Mouse (Mus musculus) forebrain, embryonic 15.5 days (tissue): ENCODE data around the gene Abtb2. TPM values are rescaled to one million over a fixed set of nuclear protein-coding genes. Genes with fewer than 3 reads are reported as not detected.

Experiments used
- ATAC-seq: fragments of 200-750 bp; cut with Nextera tagmentation; replicated peaks from 2 replicates; pipeline ENCODE4 v1.8.0; 2017; ENCODE audit warnings: mild to moderate bottlenecking, moderate TSS enrichment, moderate library complexity
- H3K27ac ChIP-seq: fragments of 300-500 bp; sonication (generic); replicated peaks from 2 replicates; pipeline ENCODE4 v1.5.1; 2015; ENCODE audit warnings: mild to moderate bottlenecking, inconsistent platforms
- H3K27me3 ChIP-seq: fragments of 300-500 bp; sonication (generic); 2 replicates; pipeline ENCODE4 v1.6.1; 2015; ENCODE audit warnings: inconsistent platforms
- H3K36me3 ChIP-seq: fragments of 300-500 bp; sonication (generic); 2 replicates; pipeline ENCODE4 v1.6.1; 2015; ENCODE audit warnings: mild to moderate bottlenecking, inconsistent platforms
- H3K4me1 ChIP-seq: fragments of 300-500 bp; sonication (generic); 2 replicates; pipeline ENCODE4 v1.6.1; 2015; ENCODE audit warnings: inconsistent platforms
- H3K4me2 ChIP-seq: fragments of 300-500 bp; sonication (generic); replicated peaks from 2 replicates; pipeline ENCODE4 v1.6.1; 2015; ENCODE audit warnings: mild to moderate bottlenecking, inconsistent platforms
- H3K4me3 ChIP-seq: fragments of 300-500 bp; sonication (generic); 2 replicates; pipeline ENCODE4 v1.5.1; 2015; ENCODE audit warnings: mild to moderate bottlenecking, inconsistent platforms
- H3K9ac ChIP-seq: fragments of 300-500 bp; sonication (generic); replicated peaks from 2 replicates; pipeline ENCODE4 v1.6.1; 2015; ENCODE audit warnings: mild to moderate bottlenecking, inconsistent platforms
- H3K9me3 ChIP-seq: fragments of 300-500 bp; sonication (generic); 2 replicates; pipeline ENCODE4 v1.6.1; 2016; ENCODE audit warnings: inconsistent platforms
- WGBS: fragments of 180-500 bp; shearing (Covaris S2); methylation state at CpG from one replicate; pipeline ENCODE4 v1.1.7; 2015; ENCODE audit warnings: mixed read lengths; 5-methylcytosine and 5-hydroxymethylcytosine counted together
- polyA plus RNA-seq: library from polyadenylated mRNA; unstranded; fragments of >200 nt; fragmentation: Nextera tagmentation; extraction: Ambion mirVana; gene quantifications from 2 replicates; pipeline ENCODE4 v1.2.1, GENCODE M21; 2015

Abtb2 gene
- polyA plus RNA-seq, 1 experiment from 2014 or later, result 7.4 TPM

GRCm38 (mm10) chr2:103629956-103630355 is 63.8 kb downstream of the Abtb2 start:
- Histone ChIP-seq H3K36me3 (no peaks in the 10 kb centered on the region), H3K27me3 (no peaks in the 10 kb centered on the region), H3K4me3 (no peak overlapping the region), H3K9ac (no peak overlapping the region), H3K9me3 (no peaks in the 10 kb centered on the region), H3K27ac (no peak overlapping the region), H3K4me1 (peaks cover 9% of the 10 kb centered on the region), H3K4me2 (no peak overlapping the region)
- ATAC-seq, result no peak
- WGBS, result 57% methylated on average over 5 of the region's 5 CpGs

GRCm38 (mm10) chr2:103631293-103631717 is 65.2 kb downstream of the Abtb2 start:
- no peaks in the 10 kb centered on the region for H3K36me3 ChIP-seq
- 83% methylated on average over 7 of the region's 7 CpGs for WGBS
- no peak for ATAC-seq
- no peaks in the 10 kb centered on the region for H3K9me3 ChIP-seq
- H3K9ac ChIP-seq, result no peak overlapping the region
- H3K4me2 ChIP-seq, result no peak overlapping the region
- no peaks in the 10 kb centered on the region for H3K4me1 ChIP-seq
- no peak overlapping the region for H3K4me3 ChIP-seq
- no peaks in the 10 kb centered on the region for H3K27me3 ChIP-seq
- no peak overlapping the region for H3K27ac ChIP-seq

GRCm38 (mm10) chr2:103632136-103632925 is 66.2 kb downstream of the Abtb2 start:
- 77% methylated on average over 6 of the region's 6 CpGs for WGBS
- H3K9me3 ChIP-seq, result no peaks in the 10 kb centered on the region

GRCm38 (mm10) chr2:103632926-103633250 is 66.8 kb downstream of the Abtb2 start:
- Histone ChIP-seq H3K27me3 (no peaks in the 10 kb centered on the region), H3K4me3 (no peak overlapping the region), H3K36me3 (no peaks in the 10 kb centered on the region), H3K4me2 (no peak overlapping the region), H3K4me1 (no peaks in the 10 kb centered on the region; the same call in 1 of the 2 replicates), H3K9ac (no peak overlapping the region), H3K9me3 (no peaks in the 10 kb centered on the region), H3K27ac (no peak overlapping the region)
- no peak for ATAC-seq
- 84% methylated on average over 2 of the region's 2 CpGs for WGBS

More at GRCm38 (mm10) chr2:103632136-103632925, 66.2 kb downstream of the Abtb2 start:
- ATAC-seq, result no peak
- H3K27me3 ChIP-seq, result no peaks in the 10 kb centered on the region
- no peak overlapping the region for H3K4me3 ChIP-seq
- no peak overlapping the region for H3K4me2 ChIP-seq
- no peak overlapping the region for H3K9ac ChIP-seq
- H3K27ac ChIP-seq, result no peak overlapping the region
- no peaks in the 10 kb centered on the region; the same call in 1 of the 2 replicates for H3K4me1 ChIP-seq
- no peaks in the 10 kb centered on the region for H3K36me3 ChIP-seq

GRCm38 (mm10) chr2:103635731-103636487 is 69.8 kb downstream of the Abtb2 start:
- 84% methylated on average over 3 of the region's 3 CpGs for WGBS
- Histone ChIP-seq H3K9me3 (no peaks in the 10 kb centered on the region), H3K4me3 (no peak overlapping the region), H3K36me3 (no peaks in the 10 kb centered on the region), H3K27me3 (no peaks in the 10 kb centered on the region), H3K4me1 (no peaks in the 10 kb centered on the region; the same call in 1 of the 2 replicates), H3K27ac (no peak overlapping the region), H3K4me2 (no peak overlapping the region), H3K9ac (no peak overlapping the region)
- no peak for ATAC-seq

GRCm38 (mm10) chr2:103637385-103637784 is 71.3 kb downstream of the Abtb2 start:
- Histone ChIP-seq H3K27me3 (no peaks in the 10 kb centered on the region), H3K27ac (no peak overlapping the region; the same call in 1 of the 2 replicates)

GRCm38 (mm10) chr2:103637943-103638342 is 71.8 kb downstream of the Abtb2 start:
- Histone ChIP-seq H3K27ac (no peak overlapping the region), H3K4me2 (no peak overlapping the region), H3K27me3 (no peaks in the 10 kb centered on the region), H3K9me3 (no peaks in the 10 kb centered on the region), H3K4me1 (no peaks in the 10 kb centered on the region; the same call in 1 of the 2 replicates), H3K36me3 (no peaks in the 10 kb centered on the region), H3K9ac (no peak overlapping the region), H3K4me3 (no peak overlapping the region)
- no peak for ATAC-seq
- 95% methylated on average over 5 of the region's 5 CpGs for WGBS

More at GRCm38 (mm10) chr2:103637385-103637784, 71.3 kb downstream of the Abtb2 start:
- peak; percentile 65; the same call in 1 of the 2 replicates for ATAC-seq
- H3K4me3 ChIP-seq, result no peak overlapping the region
- no peaks in the 10 kb centered on the region; the same call in 1 of the 2 replicates for H3K4me1 ChIP-seq
- no peak overlapping the region for H3K9ac ChIP-seq
- WGBS, result 62% methylated on average over 1 of the region's 1 CpGs
- no peaks in the 10 kb centered on the region for H3K36me3 ChIP-seq
- H3K9me3 ChIP-seq, result no peaks in the 10 kb centered on the region
- H3K4me2 ChIP-seq, result no peak overlapping the region

GRCm38 (mm10) chr2:103639701-103640100 is 73.6 kb downstream of the Abtb2 start:
- H3K9ac ChIP-seq, result no peak overlapping the region
- H3K4me1 ChIP-seq, result peaks cover 16% of the 10 kb centered on the region
- H3K4me3 ChIP-seq, result no peak overlapping the region
- no peak overlapping the region for H3K4me2 ChIP-seq
- H3K27me3 ChIP-seq, result no peaks in the 10 kb centered on the region
- no peak overlapping the region for H3K27ac ChIP-seq
- no peaks in the 10 kb centered on the region for H3K36me3 ChIP-seq
- no peak for ATAC-seq
- 37% methylated on average over 2 of the region's 2 CpGs for WGBS
- no peaks in the 10 kb centered on the region for H3K9me3 ChIP-seq

GRCm38 (mm10) chr2:103640861-103641260 is 74.8 kb downstream of the Abtb2 start:
- H3K9me3 ChIP-seq, result no peaks in the 10 kb centered on the region
- H3K36me3 ChIP-seq, result no peaks in the 10 kb centered on the region
- no peak overlapping the region for H3K4me3 ChIP-seq
- H3K27me3 ChIP-seq, result no peaks in the 10 kb centered on the region
- peaks cover 16% of the 10 kb centered on the region for H3K4me1 ChIP-seq
- WGBS, result 29% methylated on average over 2 of the region's 2 CpGs
- no peak overlapping the region for H3K9ac ChIP-seq
- no peak overlapping the region for H3K27ac ChIP-seq
- no peak for ATAC-seq
- H3K4me2 ChIP-seq, result no peak overlapping the region

- H3K27ac ChIP-seq, result peak overlapping the region; percentile 27
- peaks cover 16% of the 10 kb centered on the region for H3K4me1 ChIP-seq
- no peaks in the 10 kb centered on the region for H3K27me3 ChIP-seq
- no peaks in the 10 kb centered on the region for H3K36me3 ChIP-seq
- H3K9me3 ChIP-seq, result no peaks in the 10 kb centered on the region
- peak; percentile 29; the same call in 1 of the 2 replicates for ATAC-seq
- no peak overlapping the region for H3K4me3 ChIP-seq
- no peak overlapping the region for H3K4me2 ChIP-seq
- WGBS, result 9% methylated on average over 4 of the region's 4 CpGs
- no peak overlapping the region for H3K9ac ChIP-seq
Observed at GRCm38 (mm10) chr2:103643584-103644211, 77.6 kb downstream of the Abtb2 start.

- H3K27ac ChIP-seq, result peak overlapping the region; percentile 27; the same call in 1 of the 2 replicates
- ATAC-seq, result peak; percentile 77
- 10% methylated on average over 1 of the region's 1 CpGs for WGBS
Observed at GRCm38 (mm10) chr2:103644418-103644817, 78.3 kb downstream of the Abtb2 start.

More at GRCm38 (mm10) chr2:103644418-103644817, 78.3 kb downstream of the Abtb2 start:
- Histone ChIP-seq H3K36me3 (no peaks in the 10 kb centered on the region), H3K27me3 (no peaks in the 10 kb centered on the region), H3K4me3 (no peak overlapping the region), H3K9ac (no peak overlapping the region), H3K4me1 (peaks cover 16% of the 10 kb centered on the region), H3K9me3 (no peaks in the 10 kb centered on the region), H3K4me2 (no peak overlapping the region)
